Mouse (Mus musculus) myocyte (in vitro differentiated cells): ENCODE results near the gene Arl6ip4.
A peak's percentile ranks its signal among the peaks of the same experiment; 100 is the strongest.

ENCODE experiments used
- CEBPB ChIP-seq: IDR thresholded peaks from 2 replicates; pipeline ENCODE4 v1.6.1; 2011; ENCODE audit warnings: mild to moderate bottlenecking, moderate library complexity; ENCODE audit not compliant: poor library complexity, insufficient read depth, severe bottlenecking
- E2F4 ChIP-seq: IDR thresholded peaks from one replicate; pipeline ENCODE4 v1.6.1; 2011; ENCODE audit warnings: mild to moderate bottlenecking, control low read depth, moderate library complexity; ENCODE audit not compliant: insufficient read depth
- MAX ChIP-seq: IDR thresholded peaks from one replicate; pipeline ENCODE4 v1.6.1; 2011; ENCODE audit warnings: low read depth, mild to moderate bottlenecking, control low read depth
- MYOD1 ChIP-seq, 3 experiments: IDR thresholded peaks; one replicate each; pipeline ENCODE4 v1.6.1; 2011; ENCODE audit warnings: control low read depth in 2 of 3, low read depth in 2 of 3, mild to moderate bottlenecking in 2 of 3, moderate library complexity in 1 of 3; ENCODE audit not compliant: insufficient read length in 2 of 3, control insufficient read depth in 1 of 3
- MYOG ChIP-seq, 3 experiments: IDR thresholded peaks; one replicate each; pipeline ENCODE4 v1.6.1; 2011; ENCODE audit warnings: control low read depth in 2 of 3, low read depth in 2 of 3, mild to moderate bottlenecking in 2 of 3; ENCODE audit not compliant: insufficient read length in 2 of 3, control insufficient read depth in 1 of 3, insufficient read depth in 1 of 3
- POLR2A ChIP-seq: IDR thresholded peaks from one replicate; pipeline ENCODE4 v1.6.1; 2011; ENCODE audit warnings: low read depth, mild to moderate bottlenecking, control low read depth, moderate library complexity; ENCODE audit not compliant: insufficient read length
- POLR2AphosphoS2 ChIP-seq: IDR thresholded peaks from one replicate; pipeline ENCODE4 v1.6.1; 2011; ENCODE audit warnings: low read depth, control low read depth; ENCODE audit not compliant: insufficient read length
- TCF12 ChIP-seq: IDR thresholded peaks from one replicate; pipeline ENCODE4 v1.6.1; 2011; ENCODE audit warnings: mild to moderate bottlenecking, control low read depth; ENCODE audit not compliant: poor library complexity, insufficient read depth, severe bottlenecking
- USF1 ChIP-seq: IDR thresholded peaks from one replicate; pipeline ENCODE4 v1.6.1; 2011; ENCODE audit warnings: low read depth, mild to moderate bottlenecking, control low read depth, moderate library complexity

DNA sequence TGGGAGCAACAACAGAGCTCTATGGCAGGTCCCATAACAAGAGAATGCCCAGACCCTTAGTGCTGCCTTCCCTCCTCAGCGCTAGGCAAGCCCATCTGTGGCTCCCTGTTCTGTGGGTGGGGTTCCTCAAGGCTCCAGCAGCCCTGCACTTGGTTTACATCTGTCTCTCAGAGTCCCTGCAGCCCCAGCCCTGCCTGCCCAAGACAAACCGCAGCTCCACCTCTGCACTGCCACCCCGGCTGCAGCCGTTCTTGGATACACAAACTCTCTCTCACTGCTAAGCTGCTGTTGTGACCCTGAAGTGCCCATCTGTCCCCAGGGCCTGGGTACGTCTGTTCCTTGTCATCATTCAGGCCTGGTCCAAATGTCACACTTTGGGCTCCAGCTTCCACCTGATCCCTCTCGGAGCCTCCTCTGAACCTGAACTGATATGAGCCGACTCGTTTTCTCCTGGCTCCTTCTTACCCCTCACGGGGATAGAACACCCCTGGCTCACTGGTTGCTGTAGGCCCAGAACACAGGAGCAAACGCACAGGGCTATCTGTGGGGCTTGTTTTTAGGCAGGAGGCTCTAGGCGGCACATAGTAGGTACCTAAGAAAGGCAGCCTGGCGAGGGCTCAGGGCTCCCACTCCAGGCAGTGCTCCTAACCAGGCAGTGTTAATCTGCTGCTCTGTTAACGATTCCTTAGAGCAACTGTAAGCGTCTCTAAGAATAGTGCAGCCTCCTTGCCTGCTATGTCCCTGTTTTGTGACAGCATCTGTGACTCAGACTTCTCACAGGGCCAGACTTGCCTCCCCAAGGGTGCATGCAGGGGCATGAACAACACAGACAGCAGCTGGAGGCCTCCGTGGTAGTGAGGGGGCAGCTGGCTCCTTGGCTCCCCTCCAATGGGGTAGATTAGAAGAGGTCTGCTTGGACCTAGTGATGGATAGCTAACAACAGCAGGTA is 50.0 kb downstream of the Arl6ip4 start:
- TF ChIP-seq POLR2A, result no peak
- TF ChIP-seq POLR2AphosphoS2, result no peak
- no peak for TF ChIP-seq MAX
- TF ChIP-seq E2F4, result no peak
- TF ChIP-seq MYOG (IDR thresholded peaks at IDR 0.05; ENCODE audit: control insufficient read depth in 1 of 3, insufficient read depth in 1 of 3, insufficient read length in 2 of 3, low read depth in 2 of 3), result peak; percentile 87 to 96 (median 92)
- TF ChIP-seq CEBPB, result no peak
- no peak for TF ChIP-seq USF1
- peak; percentile 72 for TF ChIP-seq TCF12
- TF ChIP-seq MYOD1 (IDR thresholded peaks at IDR 0.05; ENCODE audit: control insufficient read depth in 1 of 3, insufficient read length in 2 of 3, low read depth in 2 of 3), result peak; percentile 53 to 98 (median 96)
